Mouse (Mus musculus) activated CD4-positive, CD25-positive, alpha-beta regulatory T cell (primary cell): ENCODE measurements around the gene Zfp972. TPM values are rescaled to one million over a fixed set of nuclear protein-coding genes. Genes with fewer than 3 reads are reported as not detected.

ENCODE experiments used
- polyA plus RNA-seq, 2 experiments: library from polyadenylated mRNA; unstranded; fragments of 100-300 nt; shearing (Covaris generic); gene quantifications; one replicate each; pipeline ENCODE4 v1.2.1; 2017

Zfp972 gene
- under 1 TPM; 0.92 to 0.97 TPM for polyA plus RNA-seq

GRCm38 (mm10) chr2:177925563-177926103 lies at the start of gene Zfp972:
Zfp972 (minus strand) TSS chr2:177925613.

GRCm38 (mm10) chr2:177957145-177957544 lies 31.7 kb upstream of the Zfp972 start, which contains the start of gene Gm14326:
Gm14326 (minus strand) TSS chr2:177957297.

GRCm38 (mm10) chr2:177897046-177897578 lies 28.3 kb downstream of the Zfp972 start, which contains the start of gene Gm14327:
Gm14327 (plus strand) TSS chr2:177897096.

Other genes with a start within 250 kb of the Zfp972 start
- not detected for gene Gm14322, start 166.3 kb downstream of the Zfp972 start, polyA plus RNA-seq
- 10 to 100 TPM in 1 of 2 experiments, 1 to 10 TPM in 1; 9.4 to 10.0 TPM for gene Gm14325, start 85.3 kb downstream of the Zfp972 start, polyA plus RNA-seq
- not detected for gene Gm14327, start 28.5 kb downstream of the Zfp972 start, polyA plus RNA-seq
- gene Gm14326, start 31.7 kb upstream of the Zfp972 start, polyA plus RNA-seq, result 10 to 100 TPM in 1 of 2 experiments, 1 to 10 TPM in 1; 8.3 to 10.1 TPM
- 1 to 10 TPM; 8.5 to 10.0 TPM for gene Zfp971, start 97.7 kb upstream of the Zfp972 start, polyA plus RNA-seq
- 10 to 100 TPM in 1 of 2 experiments, 1 to 10 TPM in 1; 8.6 to 10.7 TPM for gene Zfp931, start 152.9 kb upstream of the Zfp972 start, polyA plus RNA-seq
- under 1 TPM in 1 of 2 experiments, not detected in 1; 0.92 TPM for gene Phactr3, start 193.4 kb upstream of the Zfp972 start, polyA plus RNA-seq